In genomic region chr19:41980819-41981594, GRCm38 (mm10) we compare ENCODE assay signal across 8 mouse cellular contexts. TPM values are rescaled to one million over a fixed set of nuclear protein-coding genes. Genes with fewer than 3 reads are reported as not detected.
A peak's percentile ranks its signal among the peaks of the same experiment; 100 is the strongest.
DNase-seq lines count a peak whose midpoint lies in the region; ATAC-seq lines count a peak whose summit lies in the region.

Gene Mms19 (minus strand): TSS chr19:41981157.

- peak within 1 kb of the TSS; percentile 89 for H3K27ac ChIP-seq in hindbrain, embryonic 16.5 days (ENCODE audit: low read depth, low read length)
- H3K27ac ChIP-seq in macrophage, result peak within 1 kb of the TSS; percentile 60

- H3K9me3 ChIP-seq in hindbrain, embryonic 16.5 days (ENCODE audit: control insufficient read depth, low read length), result no peaks in the 10 kb centered on the region

- peak; percentile 95 for ATAC-seq in hindbrain, embryonic 16.5 days

- no peaks in the 10 kb centered on the region for H3K36me3 ChIP-seq in hindbrain, embryonic 16.5 days (ENCODE audit: control insufficient read depth, insufficient read depth, low read length)
- no peaks in the 10 kb centered on the region for H3K36me3 ChIP-seq in macrophage (ENCODE audit: inconsistent target)

- H3K9ac ChIP-seq in hindbrain, embryonic 16.5 days (ENCODE audit: low read depth, low read length), result peak within 1 kb of the TSS; percentile 85

- peaks cover 13% of the 10 kb centered on the region for H3K4me1 ChIP-seq in hindbrain, embryonic 16.5 days (ENCODE audit: control insufficient read depth, insufficient read depth, low read depth, low read length)

- peak within 1 kb of the TSS; percentile 95 for H3K4me3 ChIP-seq in hindbrain, embryonic 16.5 days (ENCODE audit: low read length)
- H3K4me3 ChIP-seq in macrophage (ENCODE audit: inconsistent target), result peak within 1 kb of the TSS; percentile 84

- peak; percentile 99 for DNase-seq in T-cell, adult 2 months (ENCODE audit: low spot score)
- peak; percentile 98 to 99 for DNase-seq in cerebellum, postnatal 36 days
- DNase-seq in gastrocnemius, adult 18-20 months (ENCODE audit: low spot score), result peak; percentile 99
- peak; percentile 96 to 99 for DNase-seq in left cerebral cortex, adult 18-20 months (ENCODE audit: low spot score in 2 of 2)
- peak; percentile 99 for DNase-seq in right cerebral cortex, adult 18-20 months
- peak; percentile 95 for DNase-seq in urinary bladder, postnatal 10 days (ENCODE audit: low spot score)

- under 1% methylated on average over 66 of the region's 68 CpGs for WGBS in hindbrain, embryonic 16.5 days
- under 1% methylated on average over 64 of the region's 68 CpGs for WGBS in macrophage (ENCODE audit: missing documents)

- H3K79me2 ChIP-seq in macrophage (ENCODE audit: inconsistent target), result peaks cover 84% of the 10 kb centered on the region

- no peaks in the 10 kb centered on the region; the same call in 1 of the 2 replicates for H3K27me3 ChIP-seq in hindbrain, embryonic 16.5 days (replicated peaks; ENCODE audit: control insufficient read depth, insufficient read depth, low read length)

- H3K4me2 ChIP-seq in hindbrain, embryonic 16.5 days (ENCODE audit: low read length), result peak within 1 kb of the TSS; percentile 99

RNA-seq across cellular contexts. Expression of gene Mms19, which starts in this region (rescaled TPM):
- total RNA-seq in gastrocnemius, adult 18-20 months (2021), result 1 to 10 TPM; 8.7 to 9.7 TPM
- 30.0 and 31.3 TPM in 2 replicates for polyA plus RNA-seq in hindbrain, embryonic 16.5 days (2015; fragmentation: Nextera tagmentation; extraction: Ambion mirVana)
- 10 to 100 TPM; 30.9 to 32.3 TPM for total RNA-seq in left cerebral cortex, adult 18-20 months (2021)
- total RNA-seq in macrophage (2018; cell fraction: chromatin; rRNA removed), result 100 to 1,000 TPM in 18 of 26 experiments, 10 to 100 TPM in 8; 42.8 to 286 (median 150) TPM
- total RNA-seq in macrophage (2018; cell fraction: cytosol; rRNA removed), result 10 to 100 TPM; 14.3 to 42.5 (median 23.2) TPM
- 100 to 1,000 TPM in 3 of 26 experiments, 10 to 100 TPM in 23; 19.8 to 113 (median 68.3) TPM for total RNA-seq in macrophage (2018; cell fraction: nucleus; rRNA removed)
- 20.9 to 26.5 TPM (median 24.4 TPM) in 3 replicates for polyA plus RNA-seq in macrophage (2018)

Comparison
In these comparisons a context has a peak if more than half of its experiments do, and no peak if none do; other contexts are left out.
1. Peak in every context shown above with its lines: DNase-seq, ATAC-seq, H3K4me3 ChIP-seq and H3K27ac ChIP-seq.